1 mouse cellular context compared by ENCODE assay signal in the genomic region with DNA sequence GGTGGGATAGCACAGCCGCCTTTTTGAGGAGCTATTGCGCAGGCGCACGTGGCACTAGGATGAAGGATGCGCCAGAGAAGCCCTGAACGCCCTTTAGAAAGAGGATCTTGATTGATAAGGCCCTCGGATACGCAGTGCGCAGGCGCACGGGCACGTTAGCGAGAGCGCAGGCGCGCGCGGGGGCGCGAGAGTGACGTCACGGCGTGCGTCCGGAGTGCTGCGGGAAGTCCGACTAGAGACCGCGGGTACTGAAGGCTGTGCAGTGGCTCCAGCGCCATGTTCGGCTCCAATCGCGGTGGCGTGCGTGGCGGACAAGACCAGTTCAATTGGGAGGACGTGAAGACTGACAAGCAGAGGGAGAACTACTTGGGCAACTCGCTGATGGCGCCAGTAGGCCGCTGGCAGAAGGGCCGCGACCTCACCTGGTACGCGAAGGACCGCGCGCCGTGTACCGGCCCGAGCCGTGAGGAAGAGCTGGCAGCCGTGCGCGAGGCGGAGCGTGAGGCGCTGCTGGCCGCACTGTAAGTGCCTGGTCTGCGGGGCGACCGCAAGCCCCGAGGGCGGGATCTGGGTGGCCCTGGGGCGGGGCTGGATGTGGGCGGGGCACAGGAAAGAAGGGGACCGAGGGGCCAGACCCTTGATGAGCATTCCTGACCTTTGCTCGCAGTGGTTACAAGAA.
A peak's percentile ranks its signal among the peaks of the same experiment; 100 is the strongest.
TF ChIP-seq lines count a peak whose summit lies in the region.

TSS of gene 2310033P09Rik (plus strand) at position 169 of the 679 bp plus-strand sequence.

TF ChIP-seq in CH12.LX, 34 proteins besides CTCF, POLR2A, EP300 and RAD21 (continued from another document):
- TF ChIP-seq MAFK (IDR thresholded peaks at IDR 0.05; ENCODE audit: insufficient replicate concordance, low read length), result no peak
- TF ChIP-seq ELF1 (IDR thresholded peaks at IDR 0.05; ENCODE audit: low read depth, low read length), result peak; percentile 88
- no peak; the same call in 1 of the 2 replicates for TF ChIP-seq MAZ (IDR thresholded peaks at IDR 0.05; ENCODE audit: low read depth, low read length)
- peak; percentile 33 for TF ChIP-seq CHD2 (IDR thresholded peaks at IDR 0.05; ENCODE audit: low read length)
- no peak for TF ChIP-seq USF1 (IDR thresholded peaks at IDR 0.05; ENCODE audit: low read depth, low read length)
- TF ChIP-seq JUND (conservative IDR thresholded peaks at IDR 0.05; ENCODE audit: low read depth, low read length), result peak; percentile 66; the same call in 1 of the 2 replicates
- 0 out of 2 replicates have a peak, but pooled peaks have one; percentile 56 for TF ChIP-seq SIN3A (IDR thresholded peaks at IDR 0.05; ENCODE audit: low read length)
- peak; percentile 17; the same call in 1 of the 2 replicates for TF ChIP-seq IRF4 (IDR thresholded peaks at IDR 0.05; ENCODE audit: low read depth, low read length)
- no peak for TF ChIP-seq ETS1 (conservative IDR thresholded peaks at IDR 0.05; ENCODE audit: low read depth, low read length)
- peak; percentile 95 for TF ChIP-seq NELFE (IDR thresholded peaks at IDR 0.05; ENCODE audit: low read depth, low read length)
- peak; percentile 96 for TF ChIP-seq NRF1 (IDR thresholded peaks at IDR 0.05; ENCODE audit: low read depth, low read length)
- TF ChIP-seq MXI1 (IDR thresholded peaks at IDR 0.05; ENCODE audit: low read depth, low read length), result peak; percentile 83
- TF ChIP-seq ZNF384 (IDR thresholded peaks at IDR 0.05; ENCODE audit: low read depth, low read length), result no peak
- TF ChIP-seq ZMIZ1 (IDR thresholded peaks at IDR 0.05; ENCODE audit: low read depth, low read length), result peak; percentile 83; the same call in 1 of the 2 replicates
- TF ChIP-seq GABPA (IDR thresholded peaks at IDR 0.05; ENCODE audit: insufficient replicate concordance, low read depth, low read length), result no peak
- TF ChIP-seq RCOR1 (conservative IDR thresholded peaks at IDR 0.05; ENCODE audit: low read depth, low read length), result peak; percentile 76; the same call in 1 of the 2 replicates
- peak; percentile 49 for TF ChIP-seq MEF2A (IDR thresholded peaks at IDR 0.05; ENCODE audit: borderline replicate concordance, low read depth, low read length)
- peak; percentile 96 for TF ChIP-seq MAX (IDR thresholded peaks at IDR 0.05; ENCODE audit: low read length)
- no peak; the same call in 1 of the 2 replicates for TF ChIP-seq USF2 (conservative IDR thresholded peaks at IDR 0.05; ENCODE audit: low read depth, low read length)
- 0 out of 2 replicates have a peak, but pooled peaks have one; percentile 3 for TF ChIP-seq ZKSCAN1 (IDR thresholded peaks at IDR 0.05; ENCODE audit: borderline replicate concordance, low read depth, low read length)
- TF ChIP-seq PAX5 (IDR thresholded peaks at IDR 0.05; ENCODE audit: low read length), result no peak
